Mouse (Mus musculus): ENCODE measurements at regions not wholly inside any gene's neighbourhood (a gene's known extent, or its start where the extent isn't known, plus 50 kb on each side); places are given as distances from the start of the nearest gene placed in this dataset.

DNA sequence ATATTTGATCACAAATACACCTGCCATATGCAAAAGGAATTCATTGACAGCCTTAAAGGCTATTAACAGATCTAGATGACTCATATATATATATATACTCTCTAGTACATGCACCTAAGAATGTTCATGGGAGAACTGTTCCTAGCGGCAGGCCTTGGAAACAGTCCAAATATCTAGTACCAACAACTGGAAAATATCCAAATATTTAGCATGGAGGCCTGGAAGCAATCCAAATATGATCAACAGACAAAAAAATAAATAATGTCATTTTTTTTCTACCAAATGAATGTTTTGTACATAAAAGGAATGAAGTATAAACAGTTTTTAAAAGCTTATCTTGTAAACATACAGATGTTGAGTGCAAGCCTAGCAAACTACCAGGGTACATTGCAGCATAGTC lies 1354.6 kb upstream of the Lrrc6 start:
- TF ChIP-seq CTCF (conservative IDR thresholded peaks at IDR 0.05 in 1 of 2, IDR thresholded peaks at IDR 0.05 in 1 of 2; ENCODE audit: low read depth in 2 of 2, low read length in 2 of 2) (no peak), MAFK (IDR thresholded peaks at IDR 0.05; ENCODE audit: insufficient replicate concordance, low read length) (no peak), KAT2A (IDR thresholded peaks at IDR 0.05; ENCODE audit: insufficient replicate concordance, low read length) (no peak), ELF1 (IDR thresholded peaks at IDR 0.05; ENCODE audit: low read depth, low read length) (no peak), POLR2A (IDR thresholded peaks at IDR 0.05; ENCODE audit: low read depth, low read length) (no peak), ETS1 (conservative IDR thresholded peaks at IDR 0.05; ENCODE audit: low read depth, low read length) (no peak), ZMIZ1 (IDR thresholded peaks at IDR 0.05; ENCODE audit: low read depth, low read length) (no peak), TBP (conservative IDR thresholded peaks at IDR 0.05; ENCODE audit: low read depth, low read length) (no peak), HCFC1 (IDR thresholded peaks at IDR 0.05; ENCODE audit: low read depth, low read length) (no peak), MAX (IDR thresholded peaks at IDR 0.05; ENCODE audit: low read length) (no peak), UBTF (IDR thresholded peaks at IDR 0.05; ENCODE audit: low read depth, low read length) (no peak)

Data from CH12.LX (cell line).